In the genomic region with DNA sequence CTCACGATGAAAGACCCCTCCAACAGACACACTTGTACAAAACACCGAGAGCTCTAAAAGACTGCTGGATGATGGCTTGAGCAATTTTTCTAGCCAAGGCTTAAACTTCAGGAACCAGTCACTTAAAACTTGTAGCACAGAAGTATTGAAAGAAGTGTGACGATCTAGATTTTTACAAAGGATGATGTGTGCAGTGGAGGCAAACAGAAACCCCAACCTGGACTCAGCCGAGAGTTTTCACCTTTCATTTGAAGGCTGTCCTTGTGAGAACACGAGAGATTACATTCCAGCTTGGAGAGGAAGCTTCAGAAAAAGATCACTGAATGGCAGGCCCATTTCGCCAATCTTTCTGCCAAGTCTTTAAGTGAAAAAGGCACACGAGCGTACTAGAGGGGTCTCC, we compare ENCODE assay signal across 8 mouse cellular contexts. TPM values are rescaled to one million over a fixed set of nuclear protein-coding genes. Genes with fewer than 3 reads are reported as not detected.
DNase-seq lines count a peak whose midpoint lies in the region; ATAC-seq and TF ChIP-seq lines count a peak whose summit lies in the region.

No protein-coding gene starts in this region.

- H3K27ac ChIP-seq in gastrocnemius, adult 2 months: peak overlapping the region; percentile 84
- H3K27ac ChIP-seq in spleen, adult 2 months (ENCODE audit: insufficient read depth, low read length): no peak overlapping the region
- peak overlapping the region; percentile 81 for H3K27ac ChIP-seq in limb, embryonic 15.5 days
- H3K27ac ChIP-seq in stomach, embryonic 16.5 days (ENCODE audit: low read length): peak overlapping the region; percentile 51; the same call in 1 of the 2 replicates

- H3K4me1 ChIP-seq in spleen, adult 2 months (ENCODE audit: control insufficient read depth, insufficient read depth, insufficient read length): no peaks in the 10 kb centered on the region; the same call in 1 of the 2 replicates
- peaks cover 8% of the 10 kb centered on the region for H3K4me1 ChIP-seq in limb, embryonic 15.5 days
- H3K4me1 ChIP-seq in stomach, embryonic 16.5 days (ENCODE audit: control insufficient read depth, insufficient read depth, low read length): no peaks in the 10 kb centered on the region

- TF ChIP-seq POLR2A in spleen, adult 2 months (IDR thresholded peaks at IDR 0.05; ENCODE audit: low read depth, low read length): no peak

- no peak for DNase-seq in gastrocnemius, adult 2 months
- DNase-seq in gastrocnemius, postnatal 25 days: no peak
- no peak for DNase-seq in spleen, adult 2 months (ENCODE audit: low read depth in 1 of 2, low spot score in 2 of 2)
- DNase-seq in spleen, postnatal 36 days (ENCODE audit: low spot score in 2 of 2): no peak
- no peak for DNase-seq in thymus, adult 18-20 months
- no peak for DNase-seq in right cerebral cortex, postnatal 36 days (ENCODE audit: low spot score in 2 of 2)

- H3K4me3 ChIP-seq in gastrocnemius, adult 2 months: peak overlapping the region; percentile 93
- peak overlapping the region; percentile 71; the same call in 1 of the 2 replicates for H3K4me3 ChIP-seq in spleen, adult 2 months (ENCODE audit: extremely low read depth, insufficient read depth, insufficient read length)
- H3K4me3 ChIP-seq in limb, embryonic 15.5 days: peak overlapping the region; percentile 73
- peak overlapping the region; percentile 91 for H3K4me3 ChIP-seq in stomach, embryonic 16.5 days (replicated peaks; ENCODE audit: low read length)

- 51% methylated on average over 8 of the region's 8 CpGs for WGBS in spleen, adult 2 months
- 38% methylated on average over 8 of the region's 8 CpGs for WGBS in limb, embryonic 15.5 days
- 34% methylated on average over 8 of the region's 8 CpGs for WGBS in stomach, embryonic 16.5 days

- no peaks in the 10 kb centered on the region for H3K9me3 ChIP-seq in limb, embryonic 15.5 days
- no peaks in the 10 kb centered on the region for H3K9me3 ChIP-seq in stomach, embryonic 16.5 days (replicated peaks; ENCODE audit: control insufficient read depth, low read length)

- peak overlapping the region; percentile 71 for H3K9ac ChIP-seq in limb, embryonic 15.5 days
- peak overlapping the region; percentile 90 for H3K9ac ChIP-seq in stomach, embryonic 16.5 days (ENCODE audit: low read length)

- intact Hi-C loops in gastrocnemius, adult 2 months (cut with DNase I): loop anchor here (5.0 kb wide), 1 partner anchor 47 kb away; a partner anchor contains a TSS

- no peak for TF ChIP-seq CTCF in gastrocnemius, adult 2 months (IDR thresholded peaks at IDR 0.05)
- no peak for TF ChIP-seq CTCF in spleen, adult 2 months (IDR thresholded peaks at IDR 0.05; ENCODE audit: extremely low read depth, insufficient read depth, insufficient read length, insufficient replicate concordance)

- ATAC-seq in limb, embryonic 15.5 days (ENCODE audit: insufficient number of reproducible peaks, low FRiP score, low TSS enrichment, low read depth): no peak
- no peak for ATAC-seq in stomach, embryonic 16.5 days (ENCODE audit: insufficient read depth, low FRiP score)

- H3K36me3 ChIP-seq in spleen, adult 2 months (ENCODE audit: control insufficient read depth, insufficient read depth, low read length): no peaks in the 10 kb centered on the region; the same call in 1 of the 2 replicates
- H3K36me3 ChIP-seq in limb, embryonic 15.5 days: peaks cover 4% of the 10 kb centered on the region
- peaks cover under 1% of the 10 kb centered on the region for H3K36me3 ChIP-seq in stomach, embryonic 16.5 days (ENCODE audit: control insufficient read depth, insufficient read depth, low read length)

- no peaks in the 10 kb centered on the region for H3K27me3 ChIP-seq in spleen, adult 2 months (ENCODE audit: control insufficient read depth, insufficient read depth, low read length)
- H3K27me3 ChIP-seq in limb, embryonic 15.5 days: no peaks in the 10 kb centered on the region
- no peaks in the 10 kb centered on the region for H3K27me3 ChIP-seq in stomach, embryonic 16.5 days (ENCODE audit: control insufficient read depth, insufficient read depth, low read length)

- peak overlapping the region; percentile 52 for H3K4me2 ChIP-seq in limb, embryonic 15.5 days
- H3K4me2 ChIP-seq in stomach, embryonic 16.5 days (ENCODE audit: low read depth, low read length): peak overlapping the region; percentile 52

RNA-seq across cellular contexts. Expression of a gene that starts 0.5 kb away (rescaled TPM):
- total RNA-seq in gastrocnemius, adult 2 months (2021): 1 to 10 TPM; 7.0 to 8.5 TPM
- total RNA-seq in gastrocnemius, postnatal 25 days (2021): 1 to 10 TPM; 6.1 to 6.9 TPM
- 1.0 and 1.1 TPM in 2 replicates for polyA plus RNA-seq in spleen, adult 2 months (2012; rRNA removed)
- polyA plus RNA-seq in limb, embryonic 15.5 days (2015; fragmentation: Nextera tagmentation; extraction: Ambion mirVana): 18.9 and 20.2 TPM in 2 replicates
- 23.4 and 23.6 TPM in 2 replicates for polyA plus RNA-seq in stomach, embryonic 16.5 days (2015; fragmentation: Nextera tagmentation; extraction: Ambion mirVana)

RNA-seq across cellular contexts. Expression of a gene that starts 13.8 kb away (rescaled TPM):
- not detected for total RNA-seq in gastrocnemius, adult 2 months (2021)
- total RNA-seq in gastrocnemius, postnatal 25 days (2021): not detected
- polyA plus RNA-seq in spleen, adult 2 months (2012; rRNA removed): 0.18 and 0.23 TPM in 2 replicates
- 0.95 and 1.0 TPM in 2 replicates for polyA plus RNA-seq in limb, embryonic 15.5 days (2015; fragmentation: Nextera tagmentation; extraction: Ambion mirVana)
- 1.2 and 2.1 TPM in 2 replicates for polyA plus RNA-seq in stomach, embryonic 16.5 days (2015; fragmentation: Nextera tagmentation; extraction: Ambion mirVana)

RNA-seq across cellular contexts. Expression of a gene that starts 45.0 kb away (rescaled TPM):
- 10 to 100 TPM in 1 of 2 experiments, 1 to 10 TPM in 1; 9.8 to 19.1 TPM for total RNA-seq in gastrocnemius, adult 2 months (2021)
- 10 to 100 TPM; 12.6 to 13.5 TPM for total RNA-seq in gastrocnemius, postnatal 25 days (2021)
- polyA plus RNA-seq in spleen, adult 2 months (2012; rRNA removed): 3.1 and 3.3 TPM in 2 replicates
- polyA plus RNA-seq in limb, embryonic 15.5 days (2015; fragmentation: Nextera tagmentation; extraction: Ambion mirVana): 14.3 and 15.3 TPM in 2 replicates
- 23.5 and 27.0 TPM in 2 replicates for polyA plus RNA-seq in stomach, embryonic 16.5 days (2015; fragmentation: Nextera tagmentation; extraction: Ambion mirVana)
